Mouse (Mus musculus) midbrain, embryonic 14.5 days (tissue): ENCODE measurements at regions not wholly inside any gene's neighbourhood (a gene's known extent, or its start where the extent isn't known, plus 50 kb on each side); places are given as distances from the start of the nearest gene placed in this dataset.

Source experiments
- ATAC-seq: fragments of 200-750 bp; cut with Nextera tagmentation; 2 replicates; pipeline ENCODE4 v1.8.0; 2017; ENCODE audit warnings: moderate number of reproducible peaks, moderate library complexity; ENCODE audit not compliant: low FRiP score, low TSS enrichment
- DNase-seq: peaks from one replicate; pipeline ENCODE4 v3.0.0-alpha.2; 2015
- H3K27ac ChIP-seq: fragments of 300-500 bp; sonication (generic); replicated peaks from 2 replicates; pipeline ENCODE4 v1.5.1; 2014; ENCODE audit warnings: mild to moderate bottlenecking, low read depth, low read length, moderate library complexity
- H3K27me3 ChIP-seq: fragments of 300-500 bp; sonication (generic); 2 replicates; pipeline ENCODE4 v1.6.1; 2014; ENCODE audit warnings: low read length, control low read depth, mixed read lengths; ENCODE audit not compliant: control insufficient read depth, insufficient read depth
- H3K36me3 ChIP-seq: fragments of 300-500 bp; sonication (generic); 2 replicates; pipeline ENCODE4 v1.6.1; 2014; ENCODE audit warnings: low read length, control low read depth; ENCODE audit not compliant: control insufficient read depth, insufficient read depth
- H3K4me1 ChIP-seq: fragments of 300-500 bp; sonication (generic); 2 replicates; pipeline ENCODE4 v1.6.1; 2014; ENCODE audit warnings: mild to moderate bottlenecking, antibody characterized with exemption, low read length, control low read depth; ENCODE audit not compliant: control insufficient read depth, insufficient read depth
- H3K4me2 ChIP-seq: fragments of 300-500 bp; sonication (generic); 2 replicates; pipeline ENCODE4 v1.6.1; 2014; ENCODE audit warnings: mild to moderate bottlenecking, low read length, moderate library complexity
- H3K4me3 ChIP-seq: fragments of 300-500 bp; sonication (generic); replicated peaks from 2 replicates; pipeline ENCODE4 v1.5.1; 2014; ENCODE audit warnings: low read depth, low read length
- H3K9ac ChIP-seq: fragments of 300-500 bp; sonication (generic); replicated peaks from 2 replicates; pipeline ENCODE4 v1.6.1; 2014; ENCODE audit warnings: mild to moderate bottlenecking, low read length, moderate library complexity
- H3K9me3 ChIP-seq: fragments of 300-500 bp; sonication (generic); 2 replicates; pipeline ENCODE4 v1.6.1; 2016; ENCODE audit warnings: low read length, control low read depth, mixed read lengths; ENCODE audit not compliant: control insufficient read depth
- WGBS: fragments of 180-500 bp; shearing (Covaris S2); extraction: QIAGEN DNeasy Blood & Tissue Kit; methylation state at CpG from one replicate; pipeline ENCODE4 v1.1.7; 2014; 5-methylcytosine and 5-hydroxymethylcytosine counted together

DNA sequence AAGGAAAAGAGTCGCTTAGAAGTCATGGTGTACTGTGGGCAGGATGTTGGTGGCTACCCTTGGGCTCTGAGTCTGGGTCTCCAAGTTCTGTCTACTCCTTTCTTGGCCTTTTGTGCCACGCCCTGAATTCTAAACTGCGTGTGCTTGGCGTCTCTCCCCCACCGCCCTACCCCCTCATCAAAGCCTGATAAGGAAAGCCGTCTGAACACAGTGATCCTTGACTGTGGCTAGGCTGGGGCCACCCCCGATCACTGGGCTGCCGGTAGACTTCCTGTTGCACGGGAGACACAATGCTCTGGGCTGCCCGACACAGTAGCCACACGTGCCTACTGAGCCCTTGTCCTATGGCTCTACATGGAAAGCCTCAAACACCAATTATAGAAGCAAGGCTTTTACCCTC lies 67.1 kb upstream of the Calm2 start:
- H3K27me3 ChIP-seq, result no peaks in the 10 kb centered on the region
- H3K27ac ChIP-seq, result no peak overlapping the region
- WGBS, result 72% methylated on average over 11 of the region's 11 CpGs

DNA sequence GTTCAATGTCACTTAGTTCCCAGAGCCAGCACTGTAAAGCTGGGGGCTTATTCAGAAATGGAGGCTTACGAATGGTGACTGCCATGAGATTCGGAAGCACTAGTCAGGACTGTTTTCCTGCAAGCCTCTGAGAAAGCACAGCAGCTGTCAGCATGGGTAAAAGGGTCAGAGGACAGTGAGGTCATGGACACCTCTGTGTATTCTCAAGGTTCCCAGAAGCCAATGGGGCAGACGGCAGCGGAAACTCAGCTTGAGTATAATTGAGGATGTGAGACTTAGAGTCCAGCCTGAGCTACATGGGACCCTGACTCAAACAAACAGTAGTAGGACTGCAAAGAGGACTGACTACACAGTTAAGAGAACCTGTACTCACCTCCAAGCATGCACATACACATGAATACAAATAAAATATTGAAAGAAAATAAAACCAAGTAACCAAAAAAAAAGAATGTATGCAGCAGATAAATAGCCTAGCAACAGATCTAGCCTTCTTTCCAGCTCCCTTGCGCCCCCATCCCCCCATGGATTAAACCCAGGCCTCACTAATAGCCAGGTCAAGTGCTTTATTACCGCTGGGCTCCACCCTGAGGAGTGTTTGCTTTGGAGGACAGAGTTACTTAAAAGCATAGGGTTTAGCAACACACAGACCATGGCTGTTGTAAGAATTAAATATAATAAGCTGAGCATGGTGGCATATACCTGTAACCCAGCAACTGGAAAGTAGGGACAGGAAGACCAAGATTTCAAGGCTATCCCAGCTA lies 67.8 kb upstream of the Calm2 start:
- no peak overlapping the region for H3K27ac ChIP-seq
- WGBS, result 71% methylated on average over 6 of the region's 6 CpGs
- DNase-seq (no peak), ATAC-seq (no peak)
- H3K4me2 ChIP-seq, result no peak overlapping the region
- H3K9ac ChIP-seq, result no peak overlapping the region
- no peaks in the 10 kb centered on the region for H3K27me3 ChIP-seq
- no peaks in the 10 kb centered on the region for H3K9me3 ChIP-seq
- no peak overlapping the region for H3K4me3 ChIP-seq
- peaks cover 16% of the 10 kb centered on the region for H3K4me1 ChIP-seq
- H3K36me3 ChIP-seq, result no peaks in the 10 kb centered on the region

More for the DNA sequence above, 67.1 kb upstream of the Calm2 start:
- no peak overlapping the region for H3K4me2 ChIP-seq
- ATAC-seq (no peak), DNase-seq (no peak)
- no peaks in the 10 kb centered on the region for H3K9me3 ChIP-seq
- H3K4me3 ChIP-seq, result no peak overlapping the region
- no peaks in the 10 kb centered on the region for H3K36me3 ChIP-seq
- no peak overlapping the region for H3K9ac ChIP-seq
- peaks cover 16% of the 10 kb centered on the region for H3K4me1 ChIP-seq

DNA sequence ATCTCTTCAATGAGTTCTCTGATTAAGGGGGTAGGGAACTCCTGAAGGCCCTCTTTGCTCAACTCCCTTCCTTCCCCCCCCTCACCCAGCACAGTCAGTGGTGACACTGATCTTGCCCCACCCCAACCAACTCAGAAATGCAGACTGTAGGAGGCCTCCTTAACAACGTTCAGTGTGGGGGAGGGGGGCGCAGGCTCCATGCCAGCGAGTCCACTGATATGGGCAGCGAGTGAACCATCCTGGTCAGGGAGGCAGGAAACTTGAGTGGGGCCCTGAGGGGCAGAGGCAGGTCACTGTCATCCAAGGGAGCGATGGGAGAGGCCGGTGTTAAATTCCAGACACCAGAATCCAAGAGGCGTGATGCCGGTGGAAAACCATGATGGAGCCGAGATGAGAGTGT lies 70.5 kb upstream of the Calm2 start:
- DNase-seq (no peak), ATAC-seq (no peak)
- WGBS, result 66% methylated on average over 9 of the region's 9 CpGs
- no peaks in the 10 kb centered on the region for H3K36me3 ChIP-seq
- no peak overlapping the region for H3K4me2 ChIP-seq
- H3K27ac ChIP-seq, result 0 out of 2 replicates have a peak overlapping the region, but pooled peaks have one; percentile 13
- no peaks in the 10 kb centered on the region for H3K27me3 ChIP-seq
- no peaks in the 10 kb centered on the region for H3K9me3 ChIP-seq
- H3K9ac ChIP-seq, result no peak overlapping the region
- H3K4me3 ChIP-seq, result no peak overlapping the region
- H3K4me1 ChIP-seq, result peaks cover 22% of the 10 kb centered on the region

DNA sequence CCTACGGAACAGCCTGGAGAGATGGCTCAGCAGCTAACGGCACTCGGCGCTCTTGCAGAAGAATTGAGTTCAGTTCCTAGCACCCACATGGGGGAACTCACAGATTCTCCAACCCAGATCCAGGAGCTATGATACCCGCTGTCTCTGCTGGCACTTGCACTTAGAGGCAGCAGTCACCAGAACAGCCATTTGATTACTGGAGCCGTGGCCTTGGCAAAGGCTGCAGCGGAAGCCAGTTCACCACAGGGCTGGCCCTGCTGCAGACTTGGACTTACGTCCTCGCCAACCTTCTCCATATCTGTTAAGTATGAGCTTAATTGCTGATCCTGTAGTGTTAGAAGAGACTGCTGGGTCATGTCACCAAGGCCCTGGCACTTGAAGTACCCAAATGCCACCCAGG lies 72.7 kb upstream of the Calm2 start:
- WGBS, result 90% methylated on average over 9 of the region's 9 CpGs
- Histone ChIP-seq H3K4me2 (no peak overlapping the region), H3K4me3 (no peak overlapping the region), H3K9ac (no peak overlapping the region), H3K4me1 (peaks cover 23% of the 10 kb centered on the region), H3K27ac (no peak overlapping the region), H3K27me3 (no peaks in the 10 kb centered on the region), H3K36me3 (no peaks in the 10 kb centered on the region), H3K9me3 (no peaks in the 10 kb centered on the region)
- no peak for ATAC-seq
- DNase-seq, result no peak

DNA sequence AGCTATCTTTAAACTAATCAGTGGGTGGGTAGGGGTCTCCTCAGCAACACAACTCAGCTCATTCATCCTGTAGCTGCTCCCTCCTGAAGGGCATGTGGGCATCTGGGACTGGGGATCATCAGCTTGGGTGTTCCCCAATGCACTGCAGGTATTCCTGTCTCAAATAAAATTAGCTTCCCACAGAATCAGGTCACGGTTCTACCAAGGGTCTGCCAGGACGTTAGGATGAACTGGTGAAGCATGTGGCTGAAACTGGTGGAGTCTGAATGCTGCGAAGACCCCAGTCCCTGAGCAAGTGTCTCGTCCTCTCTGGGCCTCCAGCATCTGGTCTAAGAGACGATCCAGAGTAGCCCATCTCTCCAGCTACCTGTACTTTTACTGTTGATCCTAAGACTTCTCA lies 74.1 kb upstream of the Calm2 start:
- no peak overlapping the region for H3K27ac ChIP-seq
- peaks cover 23% of the 10 kb centered on the region for H3K4me1 ChIP-seq
- DNase-seq (no peak), ATAC-seq (no peak)
- no peak overlapping the region for H3K9ac ChIP-seq
- H3K27me3 ChIP-seq, result no peaks in the 10 kb centered on the region
- 84% methylated on average over 5 of the region's 5 CpGs for WGBS
- no peaks in the 10 kb centered on the region for H3K9me3 ChIP-seq
- H3K4me2 ChIP-seq, result no peak overlapping the region
- H3K4me3 ChIP-seq, result no peak overlapping the region
- H3K36me3 ChIP-seq, result no peaks in the 10 kb centered on the region

DNA sequence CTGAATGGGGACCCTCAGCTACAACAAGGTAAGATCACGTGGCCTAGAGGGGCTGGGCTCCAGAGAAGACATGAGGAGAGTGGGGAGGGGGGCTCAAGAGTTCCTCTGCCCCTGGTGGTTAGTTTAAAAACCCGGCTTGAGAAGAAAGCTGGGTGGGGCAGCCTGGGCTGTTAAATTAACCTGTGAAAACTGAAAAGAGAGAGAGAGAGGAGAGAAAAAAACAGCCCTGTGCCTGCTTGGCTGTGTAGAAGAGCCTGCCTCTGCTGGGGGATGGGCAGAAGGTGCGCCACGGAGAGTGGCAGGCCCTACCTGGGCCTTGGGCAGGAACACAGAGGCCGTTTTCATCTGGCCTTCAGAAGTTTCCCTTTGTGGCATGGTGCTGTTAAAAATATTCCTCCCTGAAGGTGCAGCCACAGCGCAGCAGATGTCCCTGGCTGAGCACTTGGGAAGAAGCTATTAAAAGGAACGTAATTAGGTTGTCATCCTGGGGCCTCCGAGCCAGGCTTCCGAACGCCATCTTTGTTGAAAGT lies 75.0 kb upstream of the Calm2 start:
- H3K9me3 ChIP-seq, result no peaks in the 10 kb centered on the region
- H3K4me1 ChIP-seq, result peaks cover 23% of the 10 kb centered on the region
- 25% methylated on average over 10 of the region's 10 CpGs for WGBS
- no peak overlapping the region for H3K4me2 ChIP-seq
- ATAC-seq, result peak; percentile 40; the same call in 1 of the 2 replicates
- H3K36me3 ChIP-seq, result no peaks in the 10 kb centered on the region
- H3K4me3 ChIP-seq, result no peak overlapping the region
- no peaks in the 10 kb centered on the region for H3K27me3 ChIP-seq
- peak overlapping the region; percentile 29; the same call in 1 of the 2 replicates for H3K9ac ChIP-seq
- DNase-seq, result peak; percentile 58
- peak overlapping the region; percentile 80 for H3K27ac ChIP-seq

DNA sequence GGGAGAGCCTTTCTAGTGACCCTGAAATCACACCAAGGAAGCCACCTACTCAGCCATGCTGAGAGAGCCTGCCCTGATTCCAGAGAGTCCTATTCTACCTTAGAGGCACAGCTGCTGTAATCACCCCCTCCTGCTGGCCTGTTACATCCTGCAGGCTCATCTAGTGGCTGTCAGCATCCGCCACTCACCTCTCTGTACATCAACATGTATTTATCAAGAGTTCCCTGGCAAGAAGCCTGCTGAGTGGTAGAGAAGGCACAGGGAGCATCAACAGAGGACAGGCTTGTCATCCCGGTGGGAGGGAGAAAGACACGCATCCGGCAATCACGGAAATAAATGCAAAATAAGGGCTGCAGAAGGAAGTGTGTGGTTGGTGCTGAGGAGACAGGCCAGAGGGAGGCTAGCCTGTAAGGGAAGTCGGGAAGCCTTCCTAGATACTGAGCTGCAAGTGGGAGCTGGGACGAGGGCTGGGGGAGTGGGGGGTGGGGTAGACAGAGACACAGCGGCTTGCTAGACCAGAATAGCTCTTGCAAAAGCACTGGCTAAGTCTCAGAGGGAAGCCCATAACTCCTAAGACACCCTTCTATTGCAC lies 75.9 kb upstream of the Calm2 start:
- H3K9me3 ChIP-seq, result no peaks in the 10 kb centered on the region
- H3K4me3 ChIP-seq, result no peak overlapping the region
- H3K4me1 ChIP-seq, result peaks cover 18% of the 10 kb centered on the region
- H3K4me2 ChIP-seq, result no peak overlapping the region
- DNase-seq (peak; percentile 58), ATAC-seq (no peak; the same call in 1 of the 2 replicates)
- whole genome bisulfite sequencing, result 9% methylated on average over 8 of the region's 8 CpGs
- no peaks in the 10 kb centered on the region for H3K36me3 ChIP-seq
- no peaks in the 10 kb centered on the region for H3K27me3 ChIP-seq
- peak overlapping the region; percentile 80 for H3K27ac ChIP-seq
- no peak overlapping the region; the same call in 1 of the 2 replicates for H3K9ac ChIP-seq

DNA sequence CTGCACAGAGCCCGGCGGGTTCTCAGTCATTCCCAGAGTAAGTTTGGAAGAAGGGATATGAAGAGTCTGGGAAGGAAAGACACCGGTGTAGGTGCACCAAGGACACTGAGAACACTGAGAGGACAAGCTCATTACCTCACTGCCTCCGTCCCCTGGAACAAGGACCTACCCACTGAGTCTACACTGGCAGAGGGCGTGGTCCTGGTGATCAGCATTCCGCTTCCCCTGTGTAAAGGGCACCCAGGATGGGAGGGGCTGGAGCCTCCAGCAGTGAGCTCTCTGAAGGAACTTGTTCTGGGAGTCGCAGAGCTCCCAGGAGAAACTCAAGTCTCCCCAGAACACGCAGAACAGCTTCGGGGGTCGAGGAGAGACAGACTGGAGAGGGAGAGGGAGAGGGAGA lies 76.9 kb upstream of the Calm2 start:
- Histone ChIP-seq H3K4me3 (no peak overlapping the region), H3K27ac (no peak overlapping the region), H3K36me3 (no peaks in the 10 kb centered on the region), H3K4me1 (peaks cover 18% of the 10 kb centered on the region), H3K4me2 (no peak overlapping the region), H3K9ac (no peak overlapping the region), H3K27me3 (no peaks in the 10 kb centered on the region), H3K9me3 (no peaks in the 10 kb centered on the region)
- no peak for DNase-seq
- no peak for ATAC-seq
- 52% methylated on average over 9 of the region's 10 CpGs for WGBS

DNA sequence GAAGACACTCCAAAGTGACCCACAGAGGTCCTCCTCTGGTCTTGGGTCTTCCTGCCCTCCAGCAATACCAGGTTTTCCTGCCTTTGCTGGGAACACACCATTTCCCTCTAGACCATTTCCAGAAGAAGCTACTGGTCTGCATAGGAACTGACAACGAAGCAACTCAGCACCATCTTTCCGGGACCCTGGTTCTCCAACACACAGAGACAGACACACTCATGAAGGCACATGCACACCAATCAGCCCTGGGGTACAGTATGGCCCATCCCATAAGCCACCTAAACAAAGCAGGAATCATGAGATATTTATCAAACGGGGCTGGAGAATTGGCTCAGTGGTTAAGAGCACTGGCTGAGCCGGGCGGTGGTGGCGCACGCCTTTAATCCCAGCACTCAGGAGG lies 80.4 kb upstream of the Calm2 start:
- Histone ChIP-seq H3K27me3 (no peaks in the 10 kb centered on the region), H3K4me2 (no peak overlapping the region), H3K9me3 (no peaks in the 10 kb centered on the region), H3K4me3 (no peak overlapping the region), H3K27ac (no peak overlapping the region), H3K36me3 (no peaks in the 10 kb centered on the region), H3K9ac (no peak overlapping the region), H3K4me1 (peaks cover 25% of the 10 kb centered on the region)
- no peak for ATAC-seq
- DNase-seq, result no peak
- WGBS, result 93% methylated on average over 7 of the region's 7 CpGs
